Mouse (Mus musculus) layer of hippocampus, postnatal 25 days (tissue): ENCODE data around the gene Cfap65. TPM values are rescaled to one million over a fixed set of nuclear protein-coding genes. Genes with fewer than 3 reads are reported as not detected.

Experiments
- microRNA-seq, 2 experiments: library from miRNA; unstranded; fragments of <30 nt; microRNA quantifications; one replicate each; pipeline ENCODE4 v1.2.0; 2021
- total RNA-seq, 2 experiments: library from RNA; stranded (reverse); gene quantifications; 2 replicates each; pipeline ENCODE4 v1.2.3; 2021

Gene Cfap65
- total RNA-seq, 2 experiments from 2014 or later, result 1.2 to 2.3 TPM

Small RNA genes lying within 50 kb of the gene (microRNA-seq; reads per million reads assigned to microRNA genes)
- gene Mir375, result 206 to 215 reads per million in 2 experiments

Other genes starting within 250 kb of the Cfap65 start
- 1 to 10 TPM; 2.5 to 2.9 TPM for gene Cyp27a1, start 222.0 kb downstream of the Cfap65 start, total RNA-seq
- not detected for gene Prkag3, start 186.4 kb downstream of the Cfap65 start, total RNA-seq
- gene Wnt6, start 163.7 kb downstream of the Cfap65 start, total RNA-seq, result under 1 TPM in 1 of 2 experiments, not detected in 1; 0.37 TPM
- gene Wnt10a, start 144.1 kb downstream of the Cfap65 start, total RNA-seq, result 1 to 10 TPM; 2.0 to 2.2 TPM
- gene Cdk5r2, start 80.7 kb downstream of the Cfap65 start, total RNA-seq, result 100 to 1,000 TPM; 224 to 251 TPM
- not detected for gene Fev, start 50.2 kb downstream of the Cfap65 start, total RNA-seq
- under 1 TPM in 1 of 2 experiments, not detected in 1; 0.39 TPM for gene Cryba2, start 42.5 kb downstream of the Cfap65 start, total RNA-seq
- gene Ihh, start 16.1 kb upstream of the Cfap65 start, total RNA-seq, result under 1 TPM; 0.10 to 0.38 TPM
- 1 to 10 TPM; 2.7 to 3.2 TPM for gene Nhej1, start 189.6 kb upstream of the Cfap65 start, total RNA-seq
- under 1 TPM; 0.30 to 0.35 TPM for gene Slc23a3, start 198.3 kb upstream of the Cfap65 start, total RNA-seq
- 10 to 100 TPM; 26.6 to 38.6 TPM for gene Cnppd1, start 207.1 kb upstream of the Cfap65 start, total RNA-seq
- 100 to 1,000 TPM; 172 to 177 TPM for gene Retreg2, start 207.2 kb upstream of the Cfap65 start, total RNA-seq
- 10 to 100 TPM; 33.8 to 34.5 TPM for gene Zfand2b, start 233.0 kb upstream of the Cfap65 start, total RNA-seq
- 10 to 100 TPM; 25.2 to 28.0 TPM for gene Abcb6, start 244.8 kb upstream of the Cfap65 start, total RNA-seq